Mouse (Mus musculus) CD4-positive naive resting alpha-beta T cell, adult 57 days (primary cell): Measurements from ENCODE around the gene Tnfrsf14. TPM values are rescaled to one million over a fixed set of nuclear protein-coding genes. Genes with fewer than 3 reads are reported as not detected.

ENCODE experiments used
- total RNA-seq: library from RNA; stranded (reverse); gene quantifications from one replicate; pipeline ENCODE4 v1.2.4, GENCODE M21; 2023

Gene Tnfrsf14
- total RNA-seq: 150 TPM

GRCm38 (mm10) chr4:154928395-154929087, at the start of gene Tnfrsf14:
Gene Tnfrsf14 (minus strand): TSS chr4:154928563.

GRCm38 (mm10) chr4:154963901-154964580, 35.7 kb upstream of the Tnfrsf14 start, which contains the start of gene Pank4:
Gene Pank4 (plus strand): TSS chr4:154964123.

GRCm38 (mm10) chr4:154960690-154961225, 32.4 kb upstream of the Tnfrsf14 start, which contains the start of gene Hes5:
Gene Hes5 (plus strand): TSS chr4:154960923.

GRCm38 (mm10) chr4:154898506-154899446, 29.6 kb downstream of the Tnfrsf14 start, which contains the start of gene Fam213b:
Gene Fam213b (minus strand): TSS chr4:154899135.

Other genes with a start within 250 kb of the Tnfrsf14 start
- not detected for gene Ttc34, start 91.1 kb downstream of the Tnfrsf14 start, total RNA-seq
- not detected for gene Mmel1, start 59.0 kb downstream of the Tnfrsf14 start, total RNA-seq
- 1.6 TPM for gene Fam213b, start 29.4 kb downstream of the Tnfrsf14 start, total RNA-seq
- gene Hes5, start 32.4 kb upstream of the Tnfrsf14 start, total RNA-seq: 1.1 TPM
- gene Pank4, start 35.6 kb upstream of the Tnfrsf14 start, total RNA-seq: 121 TPM
- gene Plch2, start 128.2 kb upstream of the Tnfrsf14 start, total RNA-seq: not detected
- gene Pex10, start 138.5 kb upstream of the Tnfrsf14 start, total RNA-seq: 10.9 TPM
- gene Rer1, start 157.8 kb upstream of the Tnfrsf14 start, total RNA-seq: 56.6 TPM
- gene Morn1, start 158.0 kb upstream of the Tnfrsf14 start, total RNA-seq: 1.5 TPM